Mouse (Mus musculus) left cerebral cortex, postnatal 25 days (tissue): Measurements from ENCODE around the gene Tuba4a. TPM values are rescaled to one million over a fixed set of nuclear protein-coding genes. Genes with fewer than 3 reads are reported as not detected.

Experiments used
- DNase-seq, 2 experiments: peaks; one replicate each; pipeline ENCODE4 v3.0.0; 2022; ENCODE audit warnings: low spot score in 2 of 2, mixed read lengths in 1 of 2
- intact Hi-C: fragments of 180-260 bp; cut with DNase I; formaldehyde crosslinking; loops from one replicate; pipeline ENCODE4 v1.15.1; 2025
- microRNA-seq, 2 experiments: library from miRNA; unstranded; fragments of <30 nt; microRNA quantifications; one replicate each; pipeline ENCODE4 v1.2.0; 2022
- total RNA-seq, 2 experiments: library from RNA; stranded (reverse); gene quantifications; 2 replicates each; pipeline ENCODE4 v1.2.3; 2021

Gene Tuba4a
- total RNA-seq, 2 experiments from 2014 or later, result 682 to 699 TPM

- intact Hi-C loops, result no loop called here
These were observed 39.5 kb downstream of the Tuba4a start, which contains the start of gene Abcb6 for GRCm38 (mm10) chr1:75180105-75180590. Gene Abcb6, minus strand, starts transcription at chr1:75180392.

GRCm38 (mm10) chr1:75179334-75180104, 40.1 kb downstream of the Tuba4a start:
- intact Hi-C loops, result no loop called here
- peak; percentile 34 to 35 for DNase-seq

More at GRCm38 (mm10) chr1:75180105-75180590, 39.5 kb downstream of the Tuba4a start, which contains the start of gene Abcb6:
- DNase-seq, result peak; percentile 94 to 98

- intact Hi-C loops, result loop anchor here (2.0 kb wide), 1 partner anchor 26 kb away; the partner anchor contains the start of genes Cnppd1 and Retreg2
- peak; percentile 93 to 97 for DNase-seq
These were observed 50.9 kb downstream of the Tuba4a start, which contains the start of gene Zfand2b for GRCm38 (mm10) chr1:75168472-75169464. Gene Zfand2b, plus strand, starts transcription at chr1:75168646.

- no peak for DNase-seq
- intact Hi-C loops, result loop anchor here (2.0 kb wide), 1 partner anchor 25 kb away; the partner anchor contains the start of genes Cnppd1 and Retreg2
These were observed 51.6 kb downstream of the Tuba4a start for GRCm38 (mm10) chr1:75168093-75168471.

Small RNAs within 50 kb of the gene (microRNA-seq; reads per million reads assigned to microRNA genes)
- gene Gm27943, result 0 reads per million in 2 experiments

Other genes starting within 250 kb of the Tuba4a start
- gene Nhej1, start 94.7 kb downstream of the Tuba4a start, total RNA-seq, result 1 to 10 TPM; 2.7 to 3.0 TPM
- gene Slc23a3, start 86.0 kb downstream of the Tuba4a start, total RNA-seq, result 1 to 10 TPM; 1.3 to 1.9 TPM
- 10 to 100 TPM; 32.6 to 34.0 TPM for gene Cnppd1, start 77.2 kb downstream of the Tuba4a start, total RNA-seq
- 100 to 1,000 TPM; 190 to 200 TPM for gene Retreg2, start 77.1 kb downstream of the Tuba4a start, total RNA-seq
- 10 to 100 TPM; 23.6 to 24.1 TPM for gene Zfand2b, start 51.2 kb downstream of the Tuba4a start, total RNA-seq
- gene Abcb6, start 39.5 kb downstream of the Tuba4a start, total RNA-seq, result 10 to 100 TPM; 22.5 to 24.8 TPM
- 10 to 100 TPM; 21.9 to 27.8 TPM for gene Ankzf1, start 27.7 kb downstream of the Tuba4a start, total RNA-seq
- gene Atg9a, start 27.7 kb downstream of the Tuba4a start, total RNA-seq, result 100 to 1,000 TPM; 134 to 137 TPM
- gene Glb1l, start 9.1 kb downstream of the Tuba4a start, total RNA-seq, result 10 to 100 TPM; 14.3 to 15.4 TPM
- 10 to 100 TPM; 92.2 to 94.4 TPM for gene Stk16, start 9.0 kb downstream of the Tuba4a start, total RNA-seq
- not detected for gene A630095N17Rik, start 12.2 kb upstream of the Tuba4a start, total RNA-seq
- gene Dnajb2, start 16.5 kb upstream of the Tuba4a start, total RNA-seq, result 10 to 100 TPM; 86.2 to 91.0 TPM
- 100 to 1,000 TPM; 491 to 494 TPM for gene Ptprn, start 44.6 kb upstream of the Tuba4a start, total RNA-seq
- gene Resp18, start 58.5 kb upstream of the Tuba4a start, total RNA-seq, result 100 to 1,000 TPM; 115 to 126 TPM
- 10 to 100 TPM; 48.9 to 52.5 TPM for gene Dnpep, start 98.1 kb upstream of the Tuba4a start, total RNA-seq
- 1 to 10 TPM in 1 of 2 experiments, under 1 TPM in 1; 0.99 to 1.1 TPM for gene Des, start 140.5 kb upstream of the Tuba4a start, total RNA-seq
- gene Speg, start 155.4 kb upstream of the Tuba4a start, total RNA-seq, result 100 to 1,000 TPM; 192 to 208 TPM
- gene Gmppa, start 216.1 kb upstream of the Tuba4a start, total RNA-seq, result 10 to 100 TPM; 58.8 to 61.0 TPM
- 10 to 100 TPM; 10.4 to 20.6 TPM for gene Asic4, start 230.6 kb upstream of the Tuba4a start, total RNA-seq